Mouse (Mus musculus) liver, adult 10 weeks (tissue): ENCODE results near the gene Tex28. TPM values are rescaled to one million over a fixed set of nuclear protein-coding genes. Genes with fewer than 3 reads are reported as not detected.

ENCODE experiments used
- polyA plus RNA-seq: library from polyadenylated mRNA; stranded (reverse); fragments of 350-450 nt; fragmentation: Illumina TruSeq; extraction: RNeasy Lipid Tissue Mini Kit (QIAGEN cat#74804); gene quantifications from one replicate; pipeline ENCODE4 v1.2.3, GENCODE M21; 2014; ENCODE audit warnings: low read depth, low replicate concordance

The Tex28 gene
- polyA plus RNA-seq = not detected

GRCm38 (mm10) chrX:74167738-74168137 lies at the start of gene Tex28:
TSS of gene Tex28 (minus strand) at chrX:74167838.

DNA sequence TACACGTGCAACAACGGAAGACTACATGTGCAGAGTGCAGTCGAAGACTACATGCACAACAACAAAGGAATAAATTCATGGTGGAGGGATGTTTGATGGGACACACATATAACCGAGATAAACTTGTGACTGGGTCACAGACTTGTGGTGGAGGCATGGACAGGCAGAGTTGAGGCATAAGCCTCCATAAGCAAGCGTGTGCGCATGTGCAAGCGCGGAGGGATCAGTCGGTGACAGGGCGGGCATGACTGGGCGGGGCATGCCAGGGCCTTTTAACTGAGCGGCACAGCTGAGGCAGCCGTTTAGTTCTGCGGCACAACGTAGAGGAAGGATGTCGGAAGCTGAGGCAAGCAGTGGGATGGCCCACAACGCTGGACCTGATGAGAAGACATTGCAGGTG lies 9.3 kb upstream of the Tex28 start, which contains the start of gene Tktl1:
Gene Tktl1, plus strand, starts transcription at position 301 of the 400 bp plus-strand sequence.

DNA sequence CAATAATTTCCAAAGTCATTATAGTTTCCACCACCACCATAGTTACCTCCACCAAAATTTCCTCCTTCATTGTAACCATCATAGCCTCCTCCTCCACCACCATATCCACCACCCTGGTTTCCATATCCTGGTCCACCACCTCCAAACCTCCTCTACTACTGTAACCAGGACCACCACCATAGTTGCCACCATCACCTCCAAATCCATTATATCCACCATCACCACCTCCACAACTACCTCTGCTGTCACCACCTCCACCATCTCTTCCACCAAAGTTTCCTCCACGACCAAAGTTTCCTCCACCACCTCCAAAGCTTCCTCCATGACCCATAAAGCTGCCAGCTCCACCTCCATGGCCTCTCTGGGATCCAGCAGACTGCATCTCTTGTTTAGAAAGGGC lies 32.4 kb downstream of the Tex28 start, which contains the start of gene Mecp2:
Gene Mecp2, minus strand, starts transcription at position 101 of the 400 bp plus-strand sequence.

DNA sequence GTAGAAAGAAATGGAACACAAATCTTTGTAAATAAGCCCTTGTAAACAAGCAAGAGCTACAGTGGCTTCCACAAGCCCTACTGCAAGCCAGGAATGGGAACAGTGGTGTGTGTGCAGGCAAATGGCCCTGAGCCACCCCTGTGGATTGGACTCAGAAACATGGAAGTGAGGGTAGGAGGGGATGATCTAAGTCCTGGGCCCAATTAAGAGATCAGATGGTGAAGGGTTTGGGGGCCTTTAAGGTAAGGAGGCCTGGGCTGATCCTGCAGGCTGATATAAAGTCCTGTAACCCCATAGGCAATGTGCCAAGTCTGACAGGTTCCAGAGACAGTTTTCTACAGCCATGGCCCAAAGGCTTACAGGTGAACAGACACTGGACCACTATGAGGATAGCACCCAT lies 40.5 kb downstream of the Tex28 start, which contains the start of gene Opn1mw:
Gene Opn1mw, plus strand, starts transcription at position 301 of the 400 bp plus-strand sequence.

Other genes with a start within 250 kb of the Tex28 start
- gene Arhgap4, start 246.0 kb downstream of the Tex28 start, polyA plus RNA-seq = 0.45 TPM
- 11.0 TPM for gene Naa10, start 245.9 kb downstream of the Tex28 start, polyA plus RNA-seq
- gene Renbp, start 237.0 kb downstream of the Tex28 start, polyA plus RNA-seq = 1.1 TPM
- 12.6 TPM for gene Hcfc1, start 201.5 kb downstream of the Tex28 start, polyA plus RNA-seq
- 27.4 TPM for gene Irak1, start 143.9 kb downstream of the Tex28 start, polyA plus RNA-seq
- not detected for gene Opn1mw, start 40.4 kb downstream of the Tex28 start, polyA plus RNA-seq
- 4.2 TPM for gene Mecp2, start 32.5 kb downstream of the Tex28 start, polyA plus RNA-seq
- not detected for gene Tktl1, start 9.4 kb upstream of the Tex28 start, polyA plus RNA-seq
- 7.1 TPM for gene Flna, start 82.0 kb upstream of the Tex28 start, polyA plus RNA-seq
- 18.4 TPM for gene Emd, start 86.8 kb upstream of the Tex28 start, polyA plus RNA-seq
- gene Rpl10, start 103.0 kb upstream of the Tex28 start, polyA plus RNA-seq = 843 TPM
- gene Taz, start 114.1 kb upstream of the Tex28 start, polyA plus RNA-seq = 25.2 TPM
- gene Dnase1l1, start 114.5 kb upstream of the Tex28 start, polyA plus RNA-seq = 7.3 TPM
- 73.7 TPM for gene Atp6ap1, start 129.3 kb upstream of the Tex28 start, polyA plus RNA-seq
- 65.8 TPM for gene Gdi1, start 137.2 kb upstream of the Tex28 start, polyA plus RNA-seq
- gene Fam50a, start 145.2 kb upstream of the Tex28 start, polyA plus RNA-seq = 11.2 TPM
- gene Plxna3, start 161.2 kb upstream of the Tex28 start, polyA plus RNA-seq = 0.13 TPM
- gene Lage3, start 185.8 kb upstream of the Tex28 start, polyA plus RNA-seq = 10.4 TPM
- gene Ubl4a, start 205.4 kb upstream of the Tex28 start, polyA plus RNA-seq = 19.5 TPM
- 2.3 TPM for gene Slc10a3, start 205.5 kb upstream of the Tex28 start, polyA plus RNA-seq
- gene Fam3a, start 225.4 kb upstream of the Tex28 start, polyA plus RNA-seq = 4.7 TPM
- 44.8 TPM for gene Ikbkg, start 225.5 kb upstream of the Tex28 start, polyA plus RNA-seq